Mouse (Mus musculus): Measurements from ENCODE around the gene Nom1. TPM values are rescaled to one million over a fixed set of nuclear protein-coding genes. Genes with fewer than 3 reads are reported as not detected.
A peak's percentile ranks its signal among the peaks of the same experiment; 100 is the strongest.

The Nom1 gene
- polyA plus RNA-seq, 1 experiment from 2014 or later, result 35.1 TPM

GRCm38 (mm10) chr5:29474246-29474960 is 39.9 kb downstream of the Nom1 start:
- under 1% methylated on average over 35 of the region's 35 CpGs for WGBS
- peak; percentile 30 for DNase-seq (ENCODE audit: extremely low spot score, low spot score)

GRCm38 (mm10) chr5:29475041-29475440 is 40.6 kb downstream of the Nom1 start:
- Histone ChIP-seq H3K36me3 (replicated peaks) (no peaks in the 10 kb centered on the region), H3K27ac (no peak overlapping the region), H3K4me1 (peaks cover 36% of the 10 kb centered on the region), H3K4me3 (no peak overlapping the region), H3K9me3 (no peaks in the 10 kb centered on the region), H3K27me3 (ENCODE audit: poor library complexity, severe bottlenecking) (peaks cover 100% of the 10 kb centered on the region)
- DNase-seq (ENCODE audit: extremely low spot score, low spot score), result no peak
- under 1% methylated on average over 10 of the region's 10 CpGs for WGBS

More at GRCm38 (mm10) chr5:29474246-29474960, 39.9 kb downstream of the Nom1 start:
- H3K36me3 ChIP-seq (replicated peaks), result no peaks in the 10 kb centered on the region
- no peaks in the 10 kb centered on the region for H3K9me3 ChIP-seq
- peaks cover 100% of the 10 kb centered on the region for H3K27me3 ChIP-seq (ENCODE audit: poor library complexity, severe bottlenecking)
- no peak overlapping the region for H3K27ac ChIP-seq
- peaks cover 36% of the 10 kb centered on the region for H3K4me1 ChIP-seq
- no peak overlapping the region for H3K4me3 ChIP-seq

DNA sequence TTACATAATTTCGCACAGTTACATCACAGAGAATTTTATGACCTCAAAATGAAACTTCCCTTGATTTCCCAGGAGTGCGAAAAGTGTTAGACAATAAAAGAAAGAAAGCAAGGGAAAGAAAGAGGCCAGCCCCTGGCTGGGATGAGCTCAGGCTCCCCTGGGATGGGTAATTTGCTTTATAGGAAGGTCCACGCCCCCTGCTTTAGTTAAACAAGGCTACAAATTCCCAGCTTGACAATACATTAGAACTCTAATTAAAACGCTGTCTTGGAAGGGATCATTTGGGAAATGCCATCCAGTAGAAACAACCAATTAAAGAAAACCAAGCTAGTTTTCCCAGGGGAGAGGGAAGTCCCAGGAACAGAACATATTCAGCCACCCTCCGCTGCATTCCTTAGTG is 41.1 kb downstream of the Nom1 start:
- peaks cover 100% of the 10 kb centered on the region for H3K27me3 ChIP-seq (ENCODE audit: poor library complexity, severe bottlenecking)
- no peak for DNase-seq (ENCODE audit: extremely low spot score, low spot score)
- no peaks in the 10 kb centered on the region for H3K36me3 ChIP-seq (replicated peaks)
- 0% methylated on average over 5 of the region's 5 CpGs for WGBS
- peaks cover 36% of the 10 kb centered on the region for H3K4me1 ChIP-seq
- no peak overlapping the region for H3K4me3 ChIP-seq
- no peaks in the 10 kb centered on the region for H3K9me3 ChIP-seq
- no peak overlapping the region for H3K27ac ChIP-seq

DNA sequence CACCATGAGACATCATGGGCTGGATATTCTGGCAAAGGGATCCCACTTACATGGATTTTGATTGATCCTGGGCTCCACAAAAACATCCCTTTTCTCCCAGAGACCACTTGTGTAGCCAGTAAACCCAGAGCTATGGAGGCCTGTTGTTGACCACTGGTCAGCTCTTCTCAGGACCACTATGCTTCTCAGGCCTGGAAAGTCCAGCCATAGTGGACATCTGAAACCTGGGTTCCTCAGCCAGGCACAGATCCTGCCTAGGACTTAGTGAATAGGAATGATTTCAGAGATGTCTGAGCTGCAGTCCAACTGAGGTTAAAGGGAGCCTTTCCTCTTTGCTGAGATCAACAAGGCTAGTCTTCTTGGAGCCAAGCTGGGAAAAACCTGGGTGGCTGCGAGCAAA is 41.6 kb downstream of the Nom1 start:
- Histone ChIP-seq H3K27ac (no peak overlapping the region), H3K27me3 (ENCODE audit: poor library complexity, severe bottlenecking) (peaks cover 100% of the 10 kb centered on the region), H3K9me3 (no peaks in the 10 kb centered on the region), H3K36me3 (replicated peaks) (no peaks in the 10 kb centered on the region), H3K4me1 (peaks cover 36% of the 10 kb centered on the region), H3K4me3 (no peak overlapping the region)
- 0% methylated on average over 1 of the region's 1 CpGs for WGBS
- peak; percentile 20 for DNase-seq (ENCODE audit: extremely low spot score, low spot score)

DNA sequence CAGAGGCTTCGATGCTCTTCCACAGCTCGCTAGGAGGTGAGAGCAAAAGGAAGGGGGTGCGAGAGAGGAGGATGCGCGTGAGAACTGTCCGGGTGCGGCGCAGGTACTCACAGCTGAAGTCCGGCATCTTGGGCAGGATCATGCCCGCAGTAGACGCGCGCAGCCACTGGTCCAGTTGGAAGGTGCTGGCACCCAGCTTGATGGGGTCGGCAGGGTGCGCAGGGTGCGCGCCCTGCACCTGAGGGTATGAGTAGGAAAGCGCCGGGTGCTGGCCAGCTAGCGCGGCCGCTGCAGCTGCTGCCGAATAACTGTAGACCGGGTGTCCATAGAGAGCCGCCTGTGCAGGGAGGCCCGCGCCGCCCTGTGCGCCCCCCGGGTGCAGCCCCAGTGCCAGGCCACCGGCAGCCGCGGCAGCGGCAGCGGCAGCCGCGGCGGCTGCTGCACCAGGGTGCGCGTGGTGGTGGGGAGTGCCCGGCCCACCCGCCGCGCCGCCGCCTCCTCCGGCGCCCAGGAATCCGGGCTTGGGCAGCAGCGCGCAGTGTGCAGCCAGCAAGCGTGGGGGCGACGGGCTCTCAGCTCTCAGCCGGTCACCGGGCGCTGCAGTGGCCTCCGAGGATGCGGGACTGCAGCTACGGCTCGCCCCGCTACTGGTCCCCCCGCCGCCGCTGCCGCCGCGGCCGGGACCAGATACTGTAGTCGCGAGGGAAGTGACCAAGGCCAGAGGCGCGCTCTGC is 43.2 kb downstream of the Nom1 start:
- under 1% methylated on average over 73 of the region's 73 CpGs for WGBS

DNA sequence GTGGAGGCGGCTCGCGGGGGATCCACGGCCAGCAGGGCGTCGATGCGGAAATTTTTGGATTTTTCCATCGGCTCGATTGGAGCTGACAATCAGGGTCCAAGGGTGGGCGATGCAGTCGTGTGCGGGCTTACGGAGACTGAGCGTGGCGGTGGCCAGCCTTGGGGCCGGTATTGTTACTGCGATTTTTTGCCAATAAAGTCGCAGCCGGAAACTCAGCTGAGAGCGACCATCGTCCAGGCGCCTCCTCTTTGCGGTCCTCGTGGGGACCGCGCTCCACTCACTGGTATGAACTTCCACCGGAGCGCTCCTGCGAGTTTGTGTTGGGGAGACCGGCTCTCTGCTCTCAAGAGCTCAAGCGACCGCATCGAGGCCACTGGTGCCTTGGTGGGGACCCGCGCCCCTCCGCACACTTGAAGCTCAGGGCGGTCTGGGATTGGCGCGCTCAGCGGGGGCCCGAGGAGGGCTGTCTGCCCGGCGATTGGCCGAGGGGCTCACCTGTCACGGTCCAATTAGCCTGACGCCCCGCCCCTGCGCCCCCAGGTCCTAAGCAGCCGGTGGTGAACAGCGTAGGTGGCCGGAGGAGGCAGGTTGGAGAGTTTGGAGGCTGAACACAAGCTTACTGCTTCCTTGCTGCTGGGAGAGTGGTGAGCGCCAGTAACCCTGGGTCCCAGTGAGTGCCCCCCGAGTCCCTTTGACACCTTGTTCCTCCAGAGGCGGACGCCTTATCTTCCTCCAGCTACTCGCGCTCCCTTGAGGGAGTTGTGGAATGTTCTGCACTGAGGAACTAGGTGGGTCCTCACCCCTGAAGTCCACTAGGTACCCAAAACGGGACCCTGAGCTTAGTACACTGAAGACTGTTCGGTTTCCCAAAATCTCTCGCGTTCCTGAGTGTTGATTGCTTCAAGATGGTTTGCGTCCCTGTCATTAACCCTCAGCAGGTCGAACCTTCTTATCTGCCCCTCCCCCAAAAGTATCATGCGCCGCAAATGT is 44.0 kb downstream of the Nom1 start, which contains the start of gene Mnx1:
Gene Mnx1 (minus strand): TSS at position 263 of the 990 bp plus-strand sequence.
- peak; percentile 55 for DNase-seq (ENCODE audit: extremely low spot score, low spot score)
- H3K4me3 ChIP-seq, result peak within 1 kb of the TSS; percentile 41
- H3K9me3 ChIP-seq, result no peaks in the 10 kb centered on the region
- peaks cover 36% of the 10 kb centered on the region for H3K4me1 ChIP-seq
- WGBS, result under 1% methylated on average over 65 of the region's 65 CpGs
- H3K27me3 ChIP-seq (ENCODE audit: poor library complexity, severe bottlenecking), result peaks cover 100% of the 10 kb centered on the region
- H3K36me3 ChIP-seq (replicated peaks), result no peaks in the 10 kb centered on the region
- no peak within 1 kb of the TSS for H3K27ac ChIP-seq

More for the DNA sequence above, 43.2 kb downstream of the Nom1 start:
- H3K9me3 ChIP-seq, result no peaks in the 10 kb centered on the region
- H3K27me3 ChIP-seq (ENCODE audit: poor library complexity, severe bottlenecking), result peaks cover 100% of the 10 kb centered on the region
- H3K4me3 ChIP-seq, result peak overlapping the region; percentile 41
- H3K36me3 ChIP-seq (replicated peaks), result no peaks in the 10 kb centered on the region
- H3K4me1 ChIP-seq, result peaks cover 36% of the 10 kb centered on the region
- DNase-seq (ENCODE audit: extremely low spot score, low spot score), result peak; percentile 33
- no peak overlapping the region for H3K27ac ChIP-seq

DNA sequence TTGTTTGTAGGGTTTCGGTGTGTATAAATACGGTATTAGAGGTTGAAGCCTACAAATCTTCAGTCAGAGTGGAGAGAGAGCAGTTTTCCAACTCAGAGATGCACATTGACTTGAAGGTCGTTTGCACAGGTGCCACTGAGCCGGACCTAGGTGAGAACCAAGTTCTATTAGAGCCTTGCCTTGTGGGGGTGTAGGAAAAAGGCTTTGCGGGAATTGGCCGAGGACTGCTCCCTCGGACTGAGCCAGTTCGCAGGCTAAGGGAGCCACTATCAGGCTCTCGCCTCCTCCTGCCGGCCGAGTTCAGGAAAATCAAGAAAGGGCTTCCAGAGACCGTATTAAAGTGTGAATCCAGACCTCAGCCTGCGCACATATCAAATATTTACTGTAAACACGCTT is 44.7 kb downstream of the Nom1 start:
- 0% methylated on average over 14 of the region's 14 CpGs for WGBS
- peaks cover 30% of the 10 kb centered on the region for H3K4me1 ChIP-seq
- H3K27ac ChIP-seq, result no peak overlapping the region
- no peaks in the 10 kb centered on the region for H3K9me3 ChIP-seq
- H3K36me3 ChIP-seq (replicated peaks), result no peaks in the 10 kb centered on the region
- H3K4me3 ChIP-seq, result no peak overlapping the region
- peak; percentile 56 for DNase-seq (ENCODE audit: extremely low spot score, low spot score)
- H3K27me3 ChIP-seq (ENCODE audit: poor library complexity, severe bottlenecking), result peaks cover 100% of the 10 kb centered on the region

DNA sequence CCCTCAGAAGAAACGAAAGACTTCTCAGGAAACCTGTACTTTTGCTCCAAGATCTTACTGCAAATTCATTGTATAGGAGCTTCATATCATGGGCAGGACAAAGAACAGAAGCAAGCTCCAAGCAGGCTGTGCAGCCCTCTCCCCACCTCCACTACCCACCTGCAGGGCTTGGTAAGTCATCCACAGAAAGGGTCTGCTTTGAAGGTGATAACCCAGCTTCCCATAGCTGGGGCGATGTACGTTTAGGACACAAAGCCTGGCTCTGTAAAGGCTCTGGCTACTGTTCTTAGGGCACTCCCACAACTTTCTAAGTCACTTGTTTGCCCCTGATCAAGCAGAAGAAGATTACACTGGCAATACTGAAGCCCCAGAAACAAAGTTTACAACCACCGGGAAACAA is 49.3 kb downstream of the Nom1 start:
- no peak overlapping the region for H3K27ac ChIP-seq
- 2% methylated on average over 4 of the region's 4 CpGs for WGBS
- H3K4me1 ChIP-seq, result peaks cover 16% of the 10 kb centered on the region
- no peak for DNase-seq (ENCODE audit: extremely low spot score, low spot score)
- no peaks in the 10 kb centered on the region for H3K36me3 ChIP-seq (replicated peaks)
- H3K27me3 ChIP-seq (ENCODE audit: poor library complexity, severe bottlenecking), result peaks cover 100% of the 10 kb centered on the region
- H3K9me3 ChIP-seq, result no peaks in the 10 kb centered on the region
- no peak overlapping the region for H3K4me3 ChIP-seq

- DNase-seq (ENCODE audit: extremely low spot score, low spot score), result peak; percentile 39
- H3K27me3 ChIP-seq (ENCODE audit: poor library complexity, severe bottlenecking), result peaks cover 100% of the 10 kb centered on the region
- H3K4me1 ChIP-seq, result peaks cover 14% of the 10 kb centered on the region
- under 1% methylated on average over 38 of the region's 38 CpGs for WGBS
- H3K36me3 ChIP-seq (replicated peaks), result no peaks in the 10 kb centered on the region
- no peaks in the 10 kb centered on the region for H3K9me3 ChIP-seq
- H3K27ac ChIP-seq, result no peak overlapping the region
- H3K4me3 ChIP-seq, result no peak overlapping the region
These were observed 50.8 kb downstream of the Nom1 start for GRCm38 (mm10) chr5:29484965-29485940.

DNA sequence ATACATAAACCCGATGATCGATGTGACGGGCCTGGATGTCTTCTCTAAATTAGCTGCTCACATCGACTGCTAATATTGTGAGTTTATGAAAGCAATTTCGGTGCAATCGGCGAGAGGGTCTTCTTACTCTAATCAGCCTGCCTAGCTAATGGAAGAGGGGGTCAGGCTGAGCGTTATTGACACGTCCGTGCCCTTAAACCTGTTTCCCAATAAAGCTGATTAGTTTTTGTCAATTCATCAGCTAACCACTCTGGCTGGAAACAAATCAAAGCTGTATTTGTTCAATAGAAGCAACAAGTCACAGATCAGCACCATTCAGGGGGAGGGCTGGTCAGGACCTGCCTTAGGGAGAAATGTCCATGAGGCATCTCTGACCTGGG is 51.5 kb downstream of the Nom1 start:
- peaks cover 100% of the 10 kb centered on the region for H3K27me3 ChIP-seq (ENCODE audit: poor library complexity, severe bottlenecking)
- H3K4me1 ChIP-seq, result peaks cover 14% of the 10 kb centered on the region
- WGBS, result 1% methylated on average over 10 of the region's 10 CpGs
- no peak overlapping the region for H3K27ac ChIP-seq
- no peak overlapping the region for H3K4me3 ChIP-seq
- H3K36me3 ChIP-seq (replicated peaks), result no peaks in the 10 kb centered on the region
- no peak for DNase-seq (ENCODE audit: extremely low spot score, low spot score)
- H3K9me3 ChIP-seq, result no peaks in the 10 kb centered on the region

DNA sequence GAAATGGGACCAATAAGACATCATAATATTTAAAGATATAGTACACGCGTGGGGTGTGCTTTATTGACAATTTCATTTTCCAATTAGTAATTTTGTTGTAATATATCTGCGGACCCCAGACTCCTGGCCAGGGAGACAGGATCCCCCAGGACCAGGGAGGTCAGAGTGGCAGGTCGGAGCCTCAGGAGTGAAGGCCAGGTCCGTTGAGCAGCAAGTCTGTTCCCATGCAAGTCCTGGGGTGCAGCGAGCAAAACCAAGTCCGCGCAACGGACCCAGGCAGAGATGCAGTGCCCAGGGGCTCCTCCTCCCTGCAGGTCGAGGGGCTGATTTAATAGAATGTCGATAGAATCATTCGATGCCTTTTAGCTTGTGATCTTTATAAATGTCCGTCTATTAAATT is 52.9 kb downstream of the Nom1 start:
- peaks cover 14% of the 10 kb centered on the region for H3K4me1 ChIP-seq
- no peak for DNase-seq (ENCODE audit: extremely low spot score, low spot score)

More for the DNA sequence above, 52.9 kb downstream of the Nom1 start:
- H3K27ac ChIP-seq, result no peak overlapping the region
- peaks cover 99% of the 10 kb centered on the region for H3K27me3 ChIP-seq (ENCODE audit: poor library complexity, severe bottlenecking)
- H3K9me3 ChIP-seq, result no peaks in the 10 kb centered on the region
- no peaks in the 10 kb centered on the region for H3K36me3 ChIP-seq (replicated peaks)
- no peak overlapping the region for H3K4me3 ChIP-seq
- 12% methylated on average over 13 of the region's 13 CpGs for WGBS

Data from forebrain, embryonic 10.5 days (tissue).